Mouse (Mus musculus): ENCODE measurements around the gene Lbx2.

- TF ChIP-seq CTCF (IDR thresholded peaks at IDR 0.05; ENCODE audit: extremely low read depth, insufficient read length, insufficient replicate concordance, low read depth, low read length), result no peak
- TF ChIP-seq POLR2A (IDR thresholded peaks at IDR 0.05; ENCODE audit: low read depth, low read length), result no peak
Observed at GRCm38 (mm10) chr6:83074979-83075378, 11.2 kb upstream of the Lbx2 start.

All from small intestine, adult 2 months (tissue).